Mouse (Mus musculus) heart, adult 2 months (tissue): ENCODE results near the gene Hrc. TPM values are rescaled to one million over a fixed set of nuclear protein-coding genes. Genes with fewer than 3 reads are reported as not detected.

Experiments used
- DNase-seq, 2 experiments: peaks; one replicate each; pipeline ENCODE4 v3.0.0; 2021
- H3K27ac ChIP-seq: fragments of 200-600 bp; 2 replicates; pipeline ENCODE4 v1.8.1; 2022
- H3K27me3 ChIP-seq: fragments of 200-500 bp; 2 replicates; pipeline ENCODE4 v1.6.1; 2012; ENCODE audit warnings: mild to moderate bottlenecking, low read length, inconsistent platforms, mixed read lengths; ENCODE audit not compliant: control insufficient read depth, insufficient read depth
- H3K36me3 ChIP-seq: fragments of 200-500 bp; 2 replicates; pipeline ENCODE4 v1.6.1; 2012; ENCODE audit warnings: low read length, inconsistent platforms; ENCODE audit not compliant: control insufficient read depth, insufficient read depth
- H3K4me1 ChIP-seq: fragments of 200-500 bp; 2 replicates; pipeline ENCODE4 v1.6.1; 2011; ENCODE audit warnings: low read length; ENCODE audit not compliant: control insufficient read depth, insufficient read depth
- H3K4me3 ChIP-seq: fragments of 200-600 bp; 2 replicates; pipeline ENCODE4 v1.8.1; 2022
- H3K79me2 ChIP-seq: fragments of 200-500 bp; replicated peaks from 2 replicates; pipeline ENCODE4 v1.6.1; 2012; ENCODE audit warnings: mild to moderate bottlenecking, inconsistent platforms, low read length, moderate library complexity, mixed read lengths; ENCODE audit not compliant: control insufficient read depth, insufficient read depth
- H3K9ac ChIP-seq: fragments of 200-500 bp; 2 replicates; pipeline ENCODE4 v1.6.1; 2012; ENCODE audit warnings: low read depth, mild to moderate bottlenecking, control low read depth, inconsistent platforms, low read length, mixed read lengths
- CTCF ChIP-seq: fragments of 200-600 bp; IDR thresholded peaks from 2 replicates; pipeline ENCODE4 v1.8.1; 2022; ENCODE audit warnings: antibody characterized with exemption, mild to moderate bottlenecking, moderate library complexity
- EP300 ChIP-seq: fragments of 200-500 bp; IDR thresholded peaks from 2 replicates; pipeline ENCODE4 v1.6.1; 2011; ENCODE audit warnings: low read depth, low read length, control low read depth; ENCODE audit not compliant: insufficient read depth
- POLR2A ChIP-seq: fragments of 200-500 bp; IDR thresholded peaks from 2 replicates; pipeline ENCODE4 v1.6.1; 2011; ENCODE audit warnings: mild to moderate bottlenecking, low read depth, low read length, control low read depth; ENCODE audit not compliant: insufficient read depth
- WGBS: fragments of 180-500 bp; shearing (Covaris S2); methylation state at CpG from one replicate; pipeline ENCODE4 v1.1.7; 2018; 5-methylcytosine and 5-hydroxymethylcytosine counted together
- intact Hi-C: fragments of 180-260 bp; cut with DNase I; formaldehyde crosslinking; loops from one replicate; pipeline ENCODE4 v1.15.1; 2025
- polyA plus RNA-seq: library from polyadenylated mRNA; depleted of rRNA; stranded (reverse); fragments of >200 nt; gene quantifications from 2 replicates; pipeline ENCODE4 v1.2.3, GENCODE M21; 2012
- total RNA-seq, 2 experiments: library from RNA; stranded (reverse); gene quantifications; 2 replicates each; pipeline ENCODE4 v1.2.3; 2021

The Hrc gene
- total and polyA plus RNA-seq, 3 experiments, result 383 to 1,007 (median 863) TPM

DNA sequence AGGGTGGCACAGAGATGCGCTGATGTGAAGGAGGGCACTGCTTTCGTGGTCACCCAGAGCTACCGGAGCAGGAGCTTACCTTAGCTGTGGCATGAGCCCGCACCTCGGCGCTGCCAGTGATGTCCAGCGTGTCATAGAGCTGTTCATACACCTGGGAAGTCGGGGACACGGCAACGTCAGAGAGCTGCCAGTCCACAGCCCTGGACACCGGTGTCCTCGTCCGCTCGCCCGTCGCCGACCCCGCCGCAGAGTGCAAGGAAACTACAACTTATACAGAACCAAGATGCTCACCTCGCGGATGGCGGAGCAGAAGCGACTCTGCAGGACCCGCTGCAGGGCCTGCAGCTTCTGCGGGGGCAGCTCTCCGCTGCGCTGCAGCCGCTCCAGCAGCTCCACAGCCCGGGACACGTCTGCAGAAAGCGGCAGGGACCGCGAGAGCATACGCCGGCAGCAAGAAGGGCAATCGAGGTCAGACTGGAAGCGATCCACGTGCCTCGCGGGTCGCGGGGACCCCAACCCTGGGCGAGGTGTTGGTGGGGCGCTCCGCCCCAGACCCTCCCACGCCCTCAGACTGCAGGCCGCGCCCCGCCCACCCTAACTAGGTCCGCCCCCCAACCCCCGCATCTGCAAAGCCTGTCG is 34.9 kb downstream of the Hrc start:
- peaks cover 1% of the 10 kb centered on the region; the same call in 1 of the 2 replicates for H3K4me1 ChIP-seq
- WGBS, result 8% methylated on average over 49 of the region's 52 CpGs
- no peaks in the 10 kb centered on the region for H3K36me3 ChIP-seq
- H3K27ac ChIP-seq, result no peak overlapping the region
- H3K27me3 ChIP-seq, result no peaks in the 10 kb centered on the region; the same call in 1 of the 2 replicates
- intact Hi-C loops, result loop anchor here (2.0 to 10.0 kb wide), 3 partner anchors 23 to 65 kb away; partner anchors contain the start of gene Hrc
- TF ChIP-seq POLR2A (no peak), CTCF (no peak), EP300 (no peak)
- no peak for DNase-seq
- H3K9ac ChIP-seq, result peak overlapping the region; percentile 44
- peak overlapping the region; percentile 56 for H3K4me3 ChIP-seq
- H3K79me2 ChIP-seq, result no peaks in the 10 kb centered on the region

GRCm38 (mm10) chr7:45370475-45371311 is 35.6 kb downstream of the Hrc start, which contains the start of gene Lin7b:
TSS of gene Lin7b (minus strand) at chr7:45370583.
- Histone ChIP-seq H3K9ac (peak within 1 kb of the TSS; percentile 44), H3K79me2 (no peaks in the 10 kb centered on the region), H3K4me3 (peak within 1 kb of the TSS; percentile 56), H3K4me1 (peaks cover 1% of the 10 kb centered on the region; the same call in 1 of the 2 replicates), H3K27ac (no peak within 1 kb of the TSS), H3K27me3 (no peaks in the 10 kb centered on the region; the same call in 1 of the 2 replicates), H3K36me3 (no peaks in the 10 kb centered on the region)
- intact Hi-C loops, result loop anchor here (2.0 kb wide), 1 partner anchor 22 kb away; no protein-coding TSS in a partner anchor
- 11% methylated on average over 28 of the region's 28 CpGs for WGBS
- TF ChIP-seq POLR2A (no peak), CTCF (peak; percentile 50)
- peak; percentile 82 to 87 for DNase-seq

- TF ChIP-seq CTCF, result no peak
- TF ChIP-seq POLR2A, result no peak
- no peak for TF ChIP-seq EP300
- intact Hi-C loops, result no loop called here
- DNase-seq, result no peak
Measured at GRCm38 (mm10) chr7:45372371-45372770, 37.3 kb downstream of the Hrc start.

GRCm38 (mm10) chr7:45374620-45375019 is 39.5 kb downstream of the Hrc start:
- intact Hi-C loops, result no loop called here
- Histone ChIP-seq H3K4me3 (no peak overlapping the region), H3K36me3 (no peaks in the 10 kb centered on the region), H3K27ac (no peak overlapping the region), H3K4me1 (peaks cover 1% of the 10 kb centered on the region; the same call in 1 of the 2 replicates), H3K9ac (no peak overlapping the region), H3K27me3 (no peaks in the 10 kb centered on the region; the same call in 1 of the 2 replicates), H3K79me2 (no peaks in the 10 kb centered on the region)
- no peak for TF ChIP-seq EP300
- TF ChIP-seq POLR2A, result no peak
- no peak for TF ChIP-seq CTCF
- DNase-seq, result no peak
- WGBS, result 87% methylated on average over 8 of the region's 8 CpGs

More at GRCm38 (mm10) chr7:45372371-45372770, 37.3 kb downstream of the Hrc start:
- H3K27me3 ChIP-seq, result no peaks in the 10 kb centered on the region; the same call in 1 of the 2 replicates
- WGBS, result 75% methylated on average over 5 of the region's 5 CpGs
- no peaks in the 10 kb centered on the region for H3K36me3 ChIP-seq
- peaks cover 1% of the 10 kb centered on the region; the same call in 1 of the 2 replicates for H3K4me1 ChIP-seq
- H3K4me3 ChIP-seq, result no peak overlapping the region
- H3K27ac ChIP-seq, result no peak overlapping the region
- no peaks in the 10 kb centered on the region for H3K79me2 ChIP-seq
- H3K9ac ChIP-seq, result no peak overlapping the region

DNA sequence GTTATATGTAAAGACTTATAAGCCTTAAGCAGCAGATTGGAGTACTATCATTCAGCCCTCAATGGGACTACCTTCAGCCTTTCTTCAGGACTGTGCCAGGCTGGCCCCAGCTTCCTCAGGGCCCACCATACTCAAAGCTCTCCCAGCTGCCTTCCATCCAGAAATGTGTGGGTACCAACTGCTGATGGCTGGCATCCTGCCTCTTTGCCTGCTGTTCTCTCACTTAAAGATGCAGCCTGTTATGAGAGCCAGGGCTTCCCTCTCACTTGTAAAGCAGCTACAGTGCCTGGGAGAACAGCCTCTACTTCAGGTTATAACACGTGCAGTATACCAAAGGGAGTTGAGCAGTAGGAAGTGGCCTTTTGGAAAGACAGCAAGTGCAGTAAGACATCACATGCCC is 41.0 kb downstream of the Hrc start:
- DNase-seq, result no peak
- Histone ChIP-seq H3K9ac (no peak overlapping the region), H3K4me3 (no peak overlapping the region), H3K27me3 (no peaks in the 10 kb centered on the region), H3K27ac (no peak overlapping the region), H3K4me1 (no peaks in the 10 kb centered on the region), H3K36me3 (no peaks in the 10 kb centered on the region), H3K79me2 (no peaks in the 10 kb centered on the region)
- intact Hi-C loops, result no loop called here
- 73% methylated on average over 1 of the region's 1 CpGs for WGBS
- TF ChIP-seq EP300, result no peak
- no peak for TF ChIP-seq POLR2A
- TF ChIP-seq CTCF, result no peak
